Mouse (Mus musculus) olfactory bulb, adult 2 months (tissue): ENCODE results near the gene Naa16.

Source experiments
- CTCF ChIP-seq: fragments of 200-500 bp; IDR thresholded peaks from 2 replicates; pipeline ENCODE4 v1.5.1; 2012; ENCODE audit warnings: low read depth, mild to moderate bottlenecking, low read length, moderate library complexity; ENCODE audit not compliant: insufficient read depth
- POLR2A ChIP-seq: fragments of 200-500 bp; IDR thresholded peaks from 2 replicates; pipeline ENCODE4 v1.6.1; 2012; ENCODE audit warnings: mild to moderate bottlenecking, low read depth, low read length, moderate library complexity; ENCODE audit not compliant: insufficient read depth

DNA sequence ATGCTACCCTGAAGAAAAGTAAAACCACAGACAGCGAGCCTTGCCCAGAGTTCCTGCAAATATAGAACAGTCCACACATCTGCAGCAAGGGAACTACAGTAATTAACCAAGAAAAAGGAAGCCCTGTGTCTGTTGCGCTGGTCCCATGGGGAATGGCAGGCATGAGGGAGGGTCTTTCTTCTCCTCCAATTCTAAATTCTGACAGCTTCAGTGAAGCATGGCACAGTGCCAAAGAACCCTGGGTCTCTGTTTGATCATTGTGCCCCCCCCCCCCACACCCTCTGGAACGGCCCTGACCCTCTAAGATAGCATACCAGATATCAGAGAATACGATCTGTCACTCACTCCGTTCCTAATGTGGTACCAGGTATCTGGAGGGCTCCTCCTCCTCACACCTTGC lies 93.7 kb downstream of the Naa16 start:
- TF ChIP-seq CTCF (no peak), POLR2A (no peak)
